Mouse (Mus musculus): ENCODE measurements around the gene Scn4b.

The Scn4b gene

GRCm38 (mm10) chr9:45188570-45189563 lies 50.7 kb downstream of the Scn4b start:
- no peak for DNase-seq (ENCODE audit: low spot score in 2 of 2)

GRCm38 (mm10) chr9:45189661-45190174 lies 51.5 kb downstream of the Scn4b start:
- no peak for DNase-seq (ENCODE audit: low spot score in 2 of 2)

GRCm38 (mm10) chr9:45195468-45195867 lies 57.3 kb downstream of the Scn4b start:
- DNase-seq (ENCODE audit: low spot score in 2 of 2), result no peak

- no peak for DNase-seq (ENCODE audit: low spot score in 2 of 2)
These were observed 58.1 kb downstream of the Scn4b start for GRCm38 (mm10) chr9:45196125-45196830.

GRCm38 (mm10) chr9:45197549-45197948 lies 59.4 kb downstream of the Scn4b start:
- DNase-seq (ENCODE audit: low spot score in 2 of 2), result no peak

- no peak for DNase-seq (ENCODE audit: low spot score in 2 of 2)
These were observed 63.2 kb downstream of the Scn4b start for GRCm38 (mm10) chr9:45201319-45201947.

- DNase-seq (ENCODE audit: low spot score in 2 of 2), result no peak
These were observed 64.0 kb downstream of the Scn4b start for GRCm38 (mm10) chr9:45202021-45202798.
